Mouse (Mus musculus) heart, adult 2 months (tissue): ENCODE measurements around the gene 1110008L16Rik.

Experiments
- EP300 ChIP-seq: fragments of 200-500 bp; IDR thresholded peaks from 2 replicates; pipeline ENCODE4 v1.6.1; 2011; ENCODE audit warnings: low read depth, low read length, control low read depth; ENCODE audit not compliant: insufficient read depth
- POLR2A ChIP-seq: fragments of 200-500 bp; IDR thresholded peaks from 2 replicates; pipeline ENCODE4 v1.6.1; 2011; ENCODE audit warnings: mild to moderate bottlenecking, low read depth, low read length, control low read depth; ENCODE audit not compliant: insufficient read depth

GRCm38 (mm10) chr12:55392120-55392519 lies 92.7 kb downstream of the 1110008L16Rik start:
- no peak for TF ChIP-seq EP300
- TF ChIP-seq POLR2A = no peak
